ENCODE assay signal across 10 mouse cellular contexts in genomic region chr9:119181241-119181728, GRCm38 (mm10). TPM values are rescaled to one million over a fixed set of nuclear protein-coding genes. Genes with fewer than 3 reads are reported as not detected.
A peak's percentile ranks its signal among the peaks of the same experiment; 100 is the strongest.
DNase-seq lines count a peak whose midpoint lies in the region; ATAC-seq lines count a peak whose summit lies in the region.
"Had no signal": no experiment of that assay in that cellular context is flagged by ENCODE, and none has a peak within 500 bp of the region (broad histone marks: within the 10 kb centered on the region; RNA-seq: fewer than 3 reads in every experiment).

No protein-coding gene starts in this region.

- H3K27me3 ChIP-seq in hindbrain, embryonic 15.5 days: no peaks in the 10 kb centered on the region
- no peaks in the 10 kb centered on the region for H3K27me3 ChIP-seq in hindbrain, embryonic 12.5 days
- H3K27me3 ChIP-seq: liver, embryonic 12.5 days had no signal

- H3K27ac ChIP-seq in hindbrain, embryonic 15.5 days (replicated peaks): no peak overlapping the region
- H3K27ac ChIP-seq in hindbrain, embryonic 12.5 days: no peak overlapping the region
- H3K27ac ChIP-seq: liver, embryonic 12.5 days had no signal

- no peaks in the 10 kb centered on the region for H3K36me3 ChIP-seq in hindbrain, embryonic 15.5 days
- no peaks in the 10 kb centered on the region for H3K36me3 ChIP-seq in hindbrain, embryonic 12.5 days
- H3K36me3 ChIP-seq: liver, embryonic 12.5 days had no signal

- H3K9me3 ChIP-seq in hindbrain, embryonic 15.5 days: no peaks in the 10 kb centered on the region
- H3K9me3 ChIP-seq in hindbrain, embryonic 12.5 days (replicated peaks): no peaks in the 10 kb centered on the region
- H3K9me3 ChIP-seq: liver, embryonic 12.5 days had no signal

- no peak overlapping the region for H3K4me3 ChIP-seq in hindbrain, embryonic 15.5 days
- H3K4me3 ChIP-seq in hindbrain, embryonic 12.5 days: no peak overlapping the region
- H3K4me3 ChIP-seq: liver, embryonic 12.5 days had no signal

- WGBS in hindbrain, embryonic 15.5 days: 46% methylated on average over 3 of the region's 3 CpGs
- 56% methylated on average over 3 of the region's 3 CpGs for WGBS in hindbrain, embryonic 12.5 days

- no peak overlapping the region for H3K4me2 ChIP-seq in hindbrain, embryonic 15.5 days
- no peak overlapping the region for H3K4me2 ChIP-seq in hindbrain, embryonic 12.5 days (replicated peaks)
- H3K4me2 ChIP-seq: liver, embryonic 12.5 days had no signal

- H3K9ac ChIP-seq in hindbrain, embryonic 15.5 days: no peak overlapping the region
- no peak overlapping the region for H3K9ac ChIP-seq in hindbrain, embryonic 12.5 days
- H3K9ac ChIP-seq: liver, embryonic 12.5 days had no signal

- peak; percentile 67 for DNase-seq in 3T3-L1 (ENCODE audit: low read depth, low spot score)
- peak; percentile 14 for DNase-seq in brain, embryonic 18.5 days (ENCODE audit: low read depth, low spot score)
- peak; percentile 31 to 54 for DNase-seq in kidney, postnatal 4 days

- peak; percentile 71; the same call in 1 of the 2 replicates for ATAC-seq in hindbrain, embryonic 15.5 days (ENCODE audit: low FRiP score, low read depth)
- no peak for ATAC-seq in hindbrain, embryonic 12.5 days (ENCODE audit: low FRiP score)
- ATAC-seq in erythroid progenitor cell, adult 5-6 weeks (replicated peaks; ENCODE audit: low FRiP score, poor library complexity, severe bottlenecking): no peak
- ATAC-seq in megakaryocyte, adult 5-6 weeks (ENCODE audit: poor library complexity, severe bottlenecking): no peak
- ATAC-seq in activated CD4-positive, CD25-positive, alpha-beta regulatory T cell, adult 4 months: no peak
- ATAC-seq: liver, embryonic 12.5 days had no signal

- H3K4me1 ChIP-seq in hindbrain, embryonic 15.5 days (replicated peaks): no peaks in the 10 kb centered on the region
- H3K4me1 ChIP-seq in hindbrain, embryonic 12.5 days: 0 out of 2 replicates have a peak, but pooled peaks cover 3% of the 10 kb centered on the region
- H3K4me1 ChIP-seq: liver, embryonic 12.5 days had no signal

RNA-seq across cellular contexts. Expression of gene Gm47289, which starts 22.3 kb away (rescaled TPM):
- not detected in 2 replicates for polyA plus RNA-seq in hindbrain, embryonic 15.5 days (2015; fragmentation: Nextera tagmentation; extraction: Ambion mirVana)
- polyA plus RNA-seq in hindbrain, embryonic 12.5 days (2016; fragmentation: Nextera tagmentation; extraction: Ambion mirVana): not detected in 2 replicates
- not detected in 2 replicates for total RNA-seq in erythroid progenitor cell, adult 5-6 weeks (2015; ENCODE audit: low replicate concordance)
- not detected in 2 replicates for total RNA-seq in erythroid progenitor cell, adult 5-6 weeks (2017; ENCODE audit: low replicate concordance)
- not detected in 2 replicates for total RNA-seq in megakaryocyte, adult 5-6 weeks (2015)
- not detected in 2 replicates for total RNA-seq in megakaryocyte, adult 5-6 weeks (2017)
- under 1 TPM in 1 of 2 experiments, not detected in 1; 0.13 TPM for polyA plus RNA-seq in activated CD4-positive, CD25-positive, alpha-beta regulatory T cell, adult 4 months (2017; shearing (Covaris generic))
- total RNA-seq: hematopoietic stem cell, adult 5-6 weeks had no signal
- polyA plus RNA-seq: liver, embryonic 12.5 days had no signal

RNA-seq across cellular contexts. Expression of gene Acaa1b, which starts 24.4 kb away (rescaled TPM):
- polyA plus RNA-seq in hindbrain, embryonic 15.5 days (2015; fragmentation: Nextera tagmentation; extraction: Ambion mirVana): 3.0 and 3.4 TPM in 2 replicates
- polyA plus RNA-seq in hindbrain, embryonic 12.5 days (2016; fragmentation: Nextera tagmentation; extraction: Ambion mirVana): 1.2 and 2.1 TPM in 2 replicates
- not detected in 2 replicates for total RNA-seq in erythroid progenitor cell, adult 5-6 weeks (2015; ENCODE audit: low replicate concordance)
- total RNA-seq in erythroid progenitor cell, adult 5-6 weeks (2017; ENCODE audit: low replicate concordance): not detected in 2 replicates
- 0.34 and 0.78 TPM in 2 replicates for total RNA-seq in megakaryocyte, adult 5-6 weeks (2015)
- not detected in 2 replicates for total RNA-seq in megakaryocyte, adult 5-6 weeks (2017)
- not detected for polyA plus RNA-seq in activated CD4-positive, CD25-positive, alpha-beta regulatory T cell, adult 4 months (2017; shearing (Covaris generic))
- total RNA-seq: hematopoietic stem cell, adult 5-6 weeks had no signal

RNA-seq across cellular contexts. Expression of gene Slc22a13, which starts 27.6 kb away (rescaled TPM):
- polyA plus RNA-seq in hindbrain, embryonic 15.5 days (2015; fragmentation: Nextera tagmentation; extraction: Ambion mirVana): not detected in 2 replicates
- 0.12 TPM in 1 of 2 replicates, not detected in the other for polyA plus RNA-seq in hindbrain, embryonic 12.5 days (2016; fragmentation: Nextera tagmentation; extraction: Ambion mirVana)
- total RNA-seq in erythroid progenitor cell, adult 5-6 weeks (2015; ENCODE audit: low replicate concordance): not detected in 2 replicates
- not detected in 2 replicates for total RNA-seq in erythroid progenitor cell, adult 5-6 weeks (2017; ENCODE audit: low replicate concordance)
- total RNA-seq in megakaryocyte, adult 5-6 weeks (2015): not detected in 2 replicates
- not detected in 2 replicates for total RNA-seq in megakaryocyte, adult 5-6 weeks (2017)
- polyA plus RNA-seq in activated CD4-positive, CD25-positive, alpha-beta regulatory T cell, adult 4 months (2017; shearing (Covaris generic)): not detected
- total RNA-seq: hematopoietic stem cell, adult 5-6 weeks had no signal
- polyA plus RNA-seq: liver, embryonic 12.5 days had no signal

Comparison
In these comparisons a context has a peak if more than half of its experiments do, and no peak if none do; other contexts are left out.
1. DNase-seq: peak in every context shown above with its lines; median percentile 67 in 3T3-L1; 42 in kidney, postnatal 4 days; 14 in brain, embryonic 18.5 days.